9 mouse cellular contexts compared by ENCODE assay signal in the genomic region with DNA sequence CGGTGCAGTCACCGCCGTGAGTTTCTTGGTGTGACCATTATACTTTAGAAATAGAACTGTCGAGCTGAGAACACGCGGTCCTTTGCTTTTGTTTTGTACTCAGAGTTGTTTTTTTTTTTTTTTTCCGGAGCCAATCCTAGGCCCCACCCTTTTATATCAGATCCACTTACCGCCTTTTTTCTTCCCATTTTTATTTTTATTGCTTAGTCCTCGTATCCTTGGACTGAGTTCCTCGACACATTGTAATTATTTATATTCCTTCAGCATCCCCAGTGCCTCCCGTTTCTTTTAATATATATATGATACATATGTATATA. TPM values are rescaled to one million over a fixed set of nuclear protein-coding genes. Genes with fewer than 3 reads are reported as not detected.
DNase-seq lines count a peak whose midpoint lies in the region; ATAC-seq and TF ChIP-seq lines count a peak whose summit lies in the region.
"Had no signal": no experiment of that assay in that cellular context is flagged by ENCODE, and none has a peak within 500 bp of the region (broad histone marks: within the 10 kb centered on the region; RNA-seq: fewer than 3 reads in every experiment).

No protein-coding gene starts in this region.

- H3K27ac ChIP-seq in limb, embryonic 13.5 days = no peak overlapping the region
- peak overlapping the region; percentile 74 for H3K27ac ChIP-seq in neural tube, embryonic 15.5 days (replicated peaks)

- DNase-seq in lung, adult 2 months = no peak
- DNase-seq in lung, postnatal 4 days = no peak
- DNase-seq in adrenal gland, postnatal 14 days = no peak
- DNase-seq in left cerebral cortex, postnatal 36 days (ENCODE audit: low spot score in 2 of 2) = no peak
- DNase-seq in embryo, embryonic 9.5 days (ENCODE audit: extremely low spot score) = no peak

- WGBS in lung, adult 2 months = 2% methylated on average over 11 of the region's 11 CpGs
- WGBS in limb, embryonic 13.5 days = under 1% methylated on average over 11 of the region's 11 CpGs
- WGBS in neural tube, embryonic 15.5 days = under 1% methylated on average over 11 of the region's 11 CpGs

- no peaks in the 10 kb centered on the region for H3K27me3 ChIP-seq in limb, embryonic 13.5 days
- no peaks in the 10 kb centered on the region for H3K27me3 ChIP-seq in neural tube, embryonic 15.5 days (replicated peaks)

- TF ChIP-seq CTCF in lung, adult 2 months (IDR thresholded peaks at IDR 0.05; ENCODE audit: insufficient read depth, low read length) = no peak

- H3K4me2 ChIP-seq in limb, embryonic 13.5 days (replicated peaks) = peak overlapping the region; percentile 77
- H3K4me2 ChIP-seq in neural tube, embryonic 15.5 days = peak overlapping the region; percentile 85

- peak; percentile 50; the same call in 1 of the 2 replicates for ATAC-seq in erythroblast, adult 5-6 weeks (replicated peaks; ENCODE audit: low FRiP score, poor library complexity, severe bottlenecking)
- no peak; the same call in none of the 2 replicates for ATAC-seq in limb, embryonic 13.5 days (ENCODE audit: low FRiP score, low read depth)
- ATAC-seq in neural tube, embryonic 15.5 days (ENCODE audit: low FRiP score) = no peak; the same call in 1 of the 2 replicates

- no peak for TF ChIP-seq POLR2A in lung, adult 2 months (IDR thresholded peaks at IDR 0.05; ENCODE audit: borderline replicate concordance, extremely low read depth, low read depth, low read length)

- peak overlapping the region; percentile 77 for H3K9ac ChIP-seq in limb, embryonic 13.5 days
- H3K9ac ChIP-seq in neural tube, embryonic 15.5 days (replicated peaks) = peak overlapping the region; percentile 60

- peak overlapping the region; percentile 73 for H3K4me3 ChIP-seq in lung, adult 2 months (replicated peaks; ENCODE audit: extremely low read depth, low read depth, low read length)
- H3K4me3 ChIP-seq in limb, embryonic 13.5 days = peak overlapping the region; percentile 53
- H3K4me3 ChIP-seq in neural tube, embryonic 15.5 days (replicated peaks) = peak overlapping the region; percentile 58

- no peaks in the 10 kb centered on the region for H3K9me3 ChIP-seq in limb, embryonic 13.5 days
- H3K9me3 ChIP-seq in neural tube, embryonic 15.5 days (replicated peaks) = no peaks in the 10 kb centered on the region

- H3K36me3 ChIP-seq in limb, embryonic 13.5 days = no peaks in the 10 kb centered on the region; the same call in 1 of the 2 replicates
- no peaks in the 10 kb centered on the region for H3K36me3 ChIP-seq in neural tube, embryonic 15.5 days

- intact Hi-C loops in left cerebral cortex, postnatal 36 days (cut with DNase I) = no loop called here

- H3K4me1 ChIP-seq in lung, adult 2 months (ENCODE audit: control insufficient read depth, insufficient read depth, low read length) = peaks cover 10% of the 10 kb centered on the region; the same call in 1 of the 2 replicates
- H3K4me1 ChIP-seq in limb, embryonic 13.5 days = peaks cover 13% of the 10 kb centered on the region
- H3K4me1 ChIP-seq in neural tube, embryonic 15.5 days = peaks cover 18% of the 10 kb centered on the region

RNA-seq across cellular contexts. Expression of gene Zfp512, which starts 0.3 kb away (rescaled TPM):
- polyA plus RNA-seq in lung, adult 2 months (2012; rRNA removed) = 8.3 and 14.4 TPM in 2 replicates
- total RNA-seq in erythroblast, adult 5-6 weeks (2015; ENCODE audit: low replicate concordance) = 5.0 and 5.9 TPM in 2 replicates
- 13.8 and 16.1 TPM in 2 replicates for total RNA-seq in erythroblast, adult 5-6 weeks (2017; ENCODE audit: low replicate concordance)
- polyA plus RNA-seq in limb, embryonic 13.5 days (2015; fragmentation: Nextera tagmentation; extraction: Ambion mirVana) = 65.0 and 70.5 TPM in 2 replicates
- polyA plus RNA-seq in neural tube, embryonic 15.5 days (2015; fragmentation: Nextera tagmentation; extraction: Ambion mirVana) = 97.9 and 110 TPM in 2 replicates
- total RNA-seq in adrenal gland, postnatal 14 days (2021) = 20.1 and 23.2 TPM in 2 replicates
- 10 to 100 TPM; 45.2 to 49.6 TPM for total RNA-seq in left cerebral cortex, postnatal 36 days (2021)

RNA-seq across cellular contexts. Expression of gene 4930548H24Rik, which starts 33.0 kb away (rescaled TPM):
- not detected in 2 replicates for polyA plus RNA-seq in lung, adult 2 months (2012; rRNA removed)
- not detected in 2 replicates for total RNA-seq in erythroblast, adult 5-6 weeks (2015; ENCODE audit: low replicate concordance)
- 0.17 and 1.1 TPM in 2 replicates for total RNA-seq in erythroblast, adult 5-6 weeks (2017; ENCODE audit: low replicate concordance)
- 0.11 and 0.13 TPM in 2 replicates for polyA plus RNA-seq in limb, embryonic 13.5 days (2015; fragmentation: Nextera tagmentation; extraction: Ambion mirVana)
- polyA plus RNA-seq in neural tube, embryonic 15.5 days (2015; fragmentation: Nextera tagmentation; extraction: Ambion mirVana) = not detected in 2 replicates
- 0.23 TPM in 1 of 2 replicates, not detected in the other for total RNA-seq in adrenal gland, postnatal 14 days (2021)
- under 1 TPM in 1 of 2 experiments, not detected in 1; 0.20 TPM for total RNA-seq in left cerebral cortex, postnatal 36 days (2021)
- total RNA-seq: adrenal gland, postnatal 36 days had no signal

RNA-seq across cellular contexts. Expression of gene Gpn1, which starts 42.0 kb away (rescaled TPM):
- 10.8 and 14.1 TPM in 2 replicates for polyA plus RNA-seq in lung, adult 2 months (2012; rRNA removed)
- total RNA-seq in erythroblast, adult 5-6 weeks (2015; ENCODE audit: low replicate concordance) = 4.0 and 6.9 TPM in 2 replicates
- 4.0 and 4.3 TPM in 2 replicates for total RNA-seq in erythroblast, adult 5-6 weeks (2017; ENCODE audit: low replicate concordance)
- 72.5 and 81.6 TPM in 2 replicates for polyA plus RNA-seq in limb, embryonic 13.5 days (2015; fragmentation: Nextera tagmentation; extraction: Ambion mirVana)
- 76.5 and 80.8 TPM in 2 replicates for polyA plus RNA-seq in neural tube, embryonic 15.5 days (2015; fragmentation: Nextera tagmentation; extraction: Ambion mirVana)
- total RNA-seq in adrenal gland, postnatal 14 days (2021) = 23.0 and 25.8 TPM in 2 replicates
- total RNA-seq in left cerebral cortex, postnatal 36 days (2021) = 10 to 100 TPM; 24.9 to 27.5 TPM
